Mouse (Mus musculus): ENCODE data around the gene Ubac1. TPM values are rescaled to one million over a fixed set of nuclear protein-coding genes. Genes with fewer than 3 reads are reported as not detected.

The Ubac1 gene
- polyA plus RNA-seq, 1 experiment from 2014 or later: 82.2 TPM

- Histone ChIP-seq H3K36me3 (no peaks in the 10 kb centered on the region), H3K9ac (no peak overlapping the region), H3K4me3 (replicated peaks) (no peak overlapping the region), H3K27ac (no peak overlapping the region), H3K4me2 (replicated peaks) (no peak overlapping the region), H3K27me3 (replicated peaks) (no peaks in the 10 kb centered on the region), H3K4me1 (replicated peaks) (peaks cover 6% of the 10 kb centered on the region), H3K9me3 (no peaks in the 10 kb centered on the region)
- no peak for ATAC-seq
- 67% methylated on average over 5 of the region's 5 CpGs for WGBS
Measured at GRCm38 (mm10) chr2:25986601-25987000, 34.9 kb downstream of the Ubac1 start.

DNA sequence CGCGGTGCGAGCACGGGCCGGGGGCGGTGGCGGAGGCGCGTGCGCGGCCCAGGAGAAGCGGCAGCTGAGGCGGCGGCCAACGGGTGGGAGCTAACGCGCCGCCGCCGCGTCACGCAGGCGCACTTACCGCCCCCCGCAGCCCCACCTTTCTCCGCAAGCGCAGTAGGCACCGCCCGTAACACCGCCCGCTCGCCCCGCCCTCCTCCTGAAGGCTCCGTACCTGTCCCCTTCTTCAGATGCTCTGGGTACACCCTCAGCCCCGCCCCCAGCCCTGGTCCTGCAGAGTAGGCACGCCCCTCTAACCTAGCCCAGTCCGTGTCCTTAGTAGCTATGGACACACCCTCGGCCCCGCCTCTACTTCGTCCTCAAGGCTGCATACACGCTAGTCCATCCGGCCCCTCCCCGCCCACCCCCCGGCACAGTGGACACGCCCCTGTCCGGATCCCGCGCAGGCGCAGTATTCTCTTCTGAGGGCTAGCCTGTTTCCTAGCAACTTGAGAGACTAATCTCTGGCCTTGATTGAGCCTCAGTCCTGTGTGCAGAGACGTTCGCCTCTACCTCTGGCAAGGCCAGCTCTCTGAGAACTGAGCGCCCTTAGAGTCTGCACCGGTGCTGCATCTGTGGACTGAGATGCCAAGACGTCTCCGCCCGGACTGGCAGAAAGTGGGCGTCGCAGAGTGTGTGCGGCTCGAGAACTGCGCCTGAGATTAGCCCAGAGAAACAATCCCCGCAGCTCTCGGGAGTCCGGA is 38.2 kb downstream of the Ubac1 start, which contains the start of gene Camsap1:
Camsap1 (minus strand) TSS at position 124 of the 749 bp plus-strand sequence.
- Histone ChIP-seq H3K27ac (peak within 1 kb of the TSS; percentile 84), H3K9ac (peak within 1 kb of the TSS; percentile 95), H3K9me3 (no peaks in the 10 kb centered on the region), H3K4me3 (replicated peaks) (peak within 1 kb of the TSS; percentile 88), H3K4me1 (replicated peaks) (peaks cover 16% of the 10 kb centered on the region), H3K4me2 (replicated peaks) (peak within 1 kb of the TSS; percentile 83), H3K36me3 (no peaks in the 10 kb centered on the region), H3K27me3 (replicated peaks) (no peaks in the 10 kb centered on the region)
- WGBS: under 1% methylated on average over 64 of the region's 64 CpGs
- peak; percentile 100 for ATAC-seq

GRCm38 (mm10) chr2:25982426-25983091 is 39.0 kb downstream of the Ubac1 start:
- peak; percentile 19 for ATAC-seq
- no peaks in the 10 kb centered on the region for H3K27me3 ChIP-seq (replicated peaks)
- peaks cover 16% of the 10 kb centered on the region for H3K4me1 ChIP-seq (replicated peaks)
- H3K4me3 ChIP-seq (replicated peaks): peak overlapping the region; percentile 88
- peak overlapping the region; percentile 81 for H3K4me2 ChIP-seq (replicated peaks)
- no peaks in the 10 kb centered on the region for H3K36me3 ChIP-seq
- H3K9me3 ChIP-seq: no peaks in the 10 kb centered on the region
- WGBS: under 1% methylated on average over 69 of the region's 76 CpGs
- peak overlapping the region; percentile 84 for H3K27ac ChIP-seq
- peak overlapping the region; percentile 95 for H3K9ac ChIP-seq

DNA sequence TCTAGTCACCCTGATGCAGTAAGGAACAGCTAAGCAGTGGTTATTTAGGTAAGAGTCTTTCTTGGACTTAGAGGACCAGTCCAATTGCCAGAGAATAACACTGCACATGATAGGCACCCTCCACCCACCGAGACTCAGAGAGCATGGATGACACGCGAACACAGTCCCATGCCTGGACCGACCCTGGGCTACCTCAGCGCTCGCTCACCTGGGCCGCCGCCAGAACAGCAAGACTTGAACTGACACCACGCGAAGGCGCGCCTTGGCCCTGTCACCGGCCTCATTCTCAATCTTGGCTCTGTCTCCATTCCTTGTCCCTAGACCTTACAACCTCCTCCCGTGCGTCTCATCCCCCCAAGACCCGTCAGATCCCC is 39.5 kb downstream of the Ubac1 start:
- Histone ChIP-seq H3K36me3 (no peaks in the 10 kb centered on the region), H3K4me1 (replicated peaks) (peaks cover 16% of the 10 kb centered on the region)

DNA sequence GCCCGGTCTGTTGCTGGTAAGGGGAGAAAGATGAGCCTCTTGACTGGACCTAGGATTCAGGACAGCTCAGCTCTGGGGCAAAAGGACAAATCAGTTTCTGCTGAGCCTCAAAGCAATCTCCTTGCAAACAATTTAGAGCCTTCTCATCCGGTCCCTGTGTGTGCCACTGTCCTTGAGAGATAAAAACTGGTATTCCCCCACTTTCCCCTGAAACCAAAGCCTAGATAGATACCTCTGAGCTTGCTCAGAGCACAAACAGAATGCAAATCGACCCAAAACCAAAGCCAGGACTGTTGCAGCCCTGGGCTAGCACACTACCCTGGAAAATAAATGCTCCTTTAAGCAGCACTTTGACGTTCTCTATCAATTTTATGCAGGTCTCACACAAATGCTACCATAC is 42.5 kb downstream of the Ubac1 start:
- Histone ChIP-seq H3K4me3 (replicated peaks) (no peak overlapping the region), H3K36me3 (no peaks in the 10 kb centered on the region), H3K27ac (no peak overlapping the region), H3K9me3 (no peaks in the 10 kb centered on the region), H3K4me2 (replicated peaks) (no peak overlapping the region), H3K27me3 (replicated peaks) (no peaks in the 10 kb centered on the region), H3K4me1 (replicated peaks) (peaks cover 13% of the 10 kb centered on the region), H3K9ac (no peak overlapping the region)
- ATAC-seq: no peak
- WGBS: 73% methylated on average over 4 of the region's 4 CpGs

More for the DNA sequence above, 39.5 kb downstream of the Ubac1 start:
- Histone ChIP-seq H3K27me3 (replicated peaks) (no peaks in the 10 kb centered on the region), H3K4me3 (replicated peaks) (peak overlapping the region; percentile 88), H3K27ac (no peak overlapping the region), H3K4me2 (replicated peaks) (peak overlapping the region; percentile 81), H3K9me3 (no peaks in the 10 kb centered on the region), H3K9ac (peak overlapping the region; percentile 95)
- ATAC-seq: no peak
- WGBS: under 1% methylated on average over 16 of the region's 16 CpGs

- peaks cover 10% of the 10 kb centered on the region for H3K4me1 ChIP-seq (replicated peaks)
- no peak overlapping the region for H3K4me2 ChIP-seq (replicated peaks)
- ATAC-seq: no peak
- H3K4me3 ChIP-seq (replicated peaks): no peak overlapping the region
- H3K36me3 ChIP-seq: no peaks in the 10 kb centered on the region
- no peak overlapping the region for H3K9ac ChIP-seq
- no peaks in the 10 kb centered on the region for H3K9me3 ChIP-seq
- H3K27ac ChIP-seq: no peak overlapping the region
- WGBS: 65% methylated on average over 7 of the region's 7 CpGs
- H3K27me3 ChIP-seq (replicated peaks): no peaks in the 10 kb centered on the region
Measured at GRCm38 (mm10) chr2:25977587-25978239, 43.8 kb downstream of the Ubac1 start.

DNA sequence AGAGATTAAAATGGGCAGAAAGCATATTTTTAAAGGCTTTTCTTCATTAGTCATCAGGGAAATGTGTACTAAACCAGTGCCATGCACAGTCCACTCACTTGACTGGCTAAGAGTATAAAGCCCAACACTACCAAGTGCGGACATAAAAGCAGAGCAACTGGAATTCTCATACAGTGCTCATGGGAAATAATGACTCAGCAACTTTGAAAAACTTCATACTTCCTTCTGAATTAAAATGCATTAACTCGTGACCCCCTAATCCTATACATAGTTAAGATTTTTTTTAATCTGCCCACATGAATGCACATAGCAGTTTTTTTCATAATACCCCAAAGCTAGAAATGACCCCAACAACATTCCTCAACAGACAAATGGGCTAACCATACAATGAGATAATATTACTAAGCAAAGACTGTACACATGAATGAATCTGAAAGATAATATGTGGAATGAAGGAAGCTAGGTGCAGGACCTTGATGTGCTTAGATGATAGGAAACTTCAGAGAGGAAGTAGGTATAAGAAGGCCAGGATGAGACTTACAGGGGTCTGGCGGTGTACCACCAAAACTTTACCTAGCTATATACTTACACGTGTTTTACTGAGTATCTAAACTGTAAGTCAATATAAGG is 46.3 kb downstream of the Ubac1 start:
- no peak for ATAC-seq
- Histone ChIP-seq H3K27ac (no peak overlapping the region), H3K4me1 (replicated peaks) (peaks cover 7% of the 10 kb centered on the region; the same call in 1 of the 2 replicates), H3K9ac (no peak overlapping the region), H3K36me3 (peaks cover 3% of the 10 kb centered on the region; the same call in 1 of the 2 replicates), H3K9me3 (no peaks in the 10 kb centered on the region), H3K4me3 (replicated peaks) (no peak overlapping the region), H3K27me3 (replicated peaks) (no peaks in the 10 kb centered on the region), H3K4me2 (replicated peaks) (no peak overlapping the region)
- WGBS: 85% methylated on average over 4 of the region's 4 CpGs

DNA sequence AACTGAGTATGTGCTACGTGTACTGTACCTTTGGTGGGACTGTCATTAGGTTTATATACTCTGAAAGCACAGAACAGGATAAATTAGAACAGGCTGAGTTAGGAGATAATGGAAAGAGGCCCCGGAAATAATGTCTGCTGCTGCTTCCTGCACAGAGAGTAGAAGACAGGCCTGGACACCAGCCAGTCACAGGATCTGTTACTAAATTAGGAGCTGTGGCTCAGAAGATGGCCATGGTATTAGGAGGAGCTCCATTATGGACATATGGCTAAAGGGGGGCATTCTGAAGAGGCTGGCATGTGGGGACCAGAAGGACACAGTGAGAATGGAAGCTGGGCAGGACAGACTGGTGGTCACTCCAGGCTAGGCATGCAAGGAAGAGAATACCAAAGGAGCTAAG is 51.1 kb downstream of the Ubac1 start:
- H3K9me3 ChIP-seq: no peaks in the 10 kb centered on the region

GRCm38 (mm10) chr2:25969319-25969718 is 52.2 kb downstream of the Ubac1 start:
- H3K36me3 ChIP-seq: peaks cover 13% of the 10 kb centered on the region; the same call in 1 of the 2 replicates

More for the DNA sequence above, 51.1 kb downstream of the Ubac1 start:
- WGBS: 59% methylated on average over 2 of the region's 2 CpGs
- peaks cover 9% of the 10 kb centered on the region; the same call in 1 of the 2 replicates for H3K36me3 ChIP-seq
- ATAC-seq: no peak
- no peak overlapping the region for H3K27ac ChIP-seq
- H3K4me3 ChIP-seq (replicated peaks): no peak overlapping the region
- H3K4me2 ChIP-seq (replicated peaks): no peak overlapping the region
- H3K27me3 ChIP-seq (replicated peaks): no peaks in the 10 kb centered on the region
- peaks cover 7% of the 10 kb centered on the region; the same call in 1 of the 2 replicates for H3K4me1 ChIP-seq (replicated peaks)
- no peak overlapping the region for H3K9ac ChIP-seq

GRCm38 (mm10) chr2:25949291-25949690 is 72.3 kb downstream of the Ubac1 start:
- H3K9me3 ChIP-seq: no peaks in the 10 kb centered on the region
- H3K4me1 ChIP-seq (replicated peaks): no peaks in the 10 kb centered on the region
- H3K27me3 ChIP-seq (replicated peaks): no peaks in the 10 kb centered on the region
- H3K4me2 ChIP-seq (replicated peaks): no peak overlapping the region
- ATAC-seq: no peak
- H3K36me3 ChIP-seq: peaks cover 25% of the 10 kb centered on the region; the same call in 1 of the 2 replicates
- WGBS: 89% methylated on average over 3 of the region's 3 CpGs
- no peak overlapping the region for H3K9ac ChIP-seq
- no peak overlapping the region for H3K4me3 ChIP-seq (replicated peaks)
- H3K27ac ChIP-seq: no peak overlapping the region

More at GRCm38 (mm10) chr2:25969319-25969718, 52.2 kb downstream of the Ubac1 start:
- no peak overlapping the region for H3K4me3 ChIP-seq (replicated peaks)
- H3K27ac ChIP-seq: no peak overlapping the region
- ATAC-seq: no peak
- H3K9me3 ChIP-seq: no peaks in the 10 kb centered on the region
- H3K27me3 ChIP-seq (replicated peaks): no peaks in the 10 kb centered on the region
- H3K9ac ChIP-seq: no peak overlapping the region
- WGBS: 92% methylated on average over 4 of the region's 4 CpGs
- H3K4me2 ChIP-seq (replicated peaks): no peak overlapping the region
- H3K4me1 ChIP-seq (replicated peaks): peaks cover 7% of the 10 kb centered on the region; the same call in 1 of the 2 replicates

Data from intestine, embryonic 15.5 days (tissue).